Mouse (Mus musculus): ENCODE measurements around the gene Dll4. TPM values are rescaled to one million over a fixed set of nuclear protein-coding genes. Genes with fewer than 3 reads are reported as not detected.

Gene Dll4
- total and polyA plus RNA-seq, 3 experiments = 0.18 TPM; not detected in 2

DNA sequence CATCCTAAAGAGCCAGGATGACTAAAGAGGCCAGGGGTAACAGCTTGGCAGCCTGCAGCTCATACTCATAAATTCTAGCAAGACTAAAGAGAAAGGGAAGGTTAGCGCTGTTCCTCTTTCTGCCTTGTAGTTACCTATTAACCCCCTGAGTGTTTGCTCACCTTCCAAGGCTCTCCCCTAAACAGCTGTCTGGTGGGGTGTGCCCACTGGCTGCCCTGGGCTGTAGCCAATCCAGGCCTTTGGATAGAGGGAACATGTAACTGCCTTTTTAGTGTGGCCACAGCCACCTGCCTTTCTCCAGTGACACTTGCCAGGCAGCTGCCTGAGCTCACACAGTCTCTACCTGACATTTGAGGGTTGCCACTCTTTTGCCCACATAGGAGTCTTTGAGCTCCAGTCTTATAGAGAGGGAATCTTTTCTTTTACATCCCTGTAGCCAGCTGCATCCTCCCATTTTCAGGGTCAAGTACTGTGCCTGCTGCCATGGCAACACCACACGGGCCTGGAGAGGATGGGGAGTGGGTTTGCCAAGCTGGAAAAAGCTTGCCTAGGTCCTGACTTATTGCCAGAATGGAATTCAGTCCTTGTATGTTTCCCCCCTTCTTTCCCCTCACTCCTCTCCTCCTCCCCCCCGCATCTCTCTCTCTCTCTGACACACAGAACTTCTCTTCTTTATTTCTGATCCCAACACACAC, 3.7 kb downstream of the Dll4 start:
- H3K9ac ChIP-seq (ENCODE audit: control insufficient read depth, low read depth, low read length, poor library complexity, severe bottlenecking) = no peak overlapping the region
- H3K27me3 ChIP-seq (ENCODE audit: control insufficient read depth in 1 of 2, insufficient read depth in 2 of 2, low read length in 2 of 2) = peaks cover 12 to 20% of the 10 kb centered on the region in 2 experiments
- H3K9me3 ChIP-seq (replicated peaks; ENCODE audit: insufficient read depth, low read length) = no peaks in the 10 kb centered on the region
- no peak overlapping the region for H3K27ac ChIP-seq (ENCODE audit: control insufficient read depth, low read depth, low read length)
- TF ChIP-seq TBP (IDR thresholded peaks at IDR 0.05; ENCODE audit: low read depth, low read length) (no peak), ZC3H11A (IDR thresholded peaks at IDR 0.05; ENCODE audit: low read depth, low read length) (no peak), MYB (IDR thresholded peaks at IDR 0.05; ENCODE audit: low read depth, low read length) (no peak), TCF12 (IDR thresholded peaks at IDR 0.05; ENCODE audit: low read depth, low read length) (no peak), SIN3A (IDR thresholded peaks at IDR 0.05; ENCODE audit: low read length) (no peak), RCOR1 (IDR thresholded peaks at IDR 0.05; ENCODE audit: low read depth, low read length) (no peak)
- DNase-seq (ENCODE audit: low read depth, low spot score) = no peak
- H3K4me3 ChIP-seq (ENCODE audit: control insufficient read depth in 1 of 2, insufficient read depth in 1 of 2, low read depth in 2 of 2, low read length in 2 of 2) = no peak overlapping the region
- H3K79me2 ChIP-seq (ENCODE audit: control insufficient read depth, insufficient read depth, low read length, poor library complexity) = no peaks in the 10 kb centered on the region
- peaks cover 0 to 10% of the 10 kb centered on the region in 2 experiments; a peak in 3 of 4 replicates for H3K4me1 ChIP-seq (ENCODE audit: control insufficient read depth in 1 of 2, insufficient read depth in 2 of 2, low read length in 2 of 2)
- H3K36me3 ChIP-seq (ENCODE audit: control insufficient read depth in 1 of 2, insufficient read depth in 2 of 2, low read length in 2 of 2) = no peaks in the 10 kb centered on the region

GRCm38 (mm10) chr2:119330795-119331194, 5.2 kb downstream of the Dll4 start:
- Histone ChIP-seq H3K27ac (ENCODE audit: control insufficient read depth, low read depth, low read length) (no peak overlapping the region), H3K9me3 (replicated peaks; ENCODE audit: insufficient read depth, low read length) (no peaks in the 10 kb centered on the region), H3K9ac (ENCODE audit: control insufficient read depth, low read depth, low read length, poor library complexity, severe bottlenecking) (no peak overlapping the region), H3K36me3 (ENCODE audit: control insufficient read depth in 1 of 2, insufficient read depth in 2 of 2, low read length in 2 of 2) (peaks cover 0 to 2% of the 10 kb centered on the region in 2 experiments; a peak in 1 of 4 replicates), H3K27me3 (ENCODE audit: control insufficient read depth in 1 of 2, insufficient read depth in 2 of 2, low read length in 2 of 2) (peaks cover 8 to 12% of the 10 kb centered on the region in 2 experiments), H3K4me3 (ENCODE audit: control insufficient read depth in 1 of 2, insufficient read depth in 1 of 2, low read depth in 2 of 2, low read length in 2 of 2) (no peak overlapping the region), H3K4me1 (ENCODE audit: control insufficient read depth in 1 of 2, insufficient read depth in 2 of 2, low read length in 2 of 2) (peaks cover 0 to 3% of the 10 kb centered on the region in 2 experiments; a peak in 3 of 4 replicates), H3K79me2 (ENCODE audit: control insufficient read depth, insufficient read depth, low read length, poor library complexity) (no peaks in the 10 kb centered on the region)
- DNase-seq (ENCODE audit: low read depth, low spot score) = no peak
- no peak for TF ChIP-seq TAL1 (IDR thresholded peaks at IDR 0.05; ENCODE audit: low read length)
- TF ChIP-seq E2F4 (IDR thresholded peaks at IDR 0.05; ENCODE audit: borderline replicate concordance, low read depth, low read length) = no peak
- TF ChIP-seq MYB (IDR thresholded peaks at IDR 0.05; ENCODE audit: low read depth, low read length) = no peak

GRCm38 (mm10) chr2:119332177-119332661, 6.6 kb downstream of the Dll4 start:
- H3K9me3 ChIP-seq (replicated peaks; ENCODE audit: insufficient read depth, low read length) = no peaks in the 10 kb centered on the region
- peaks cover 2 to 6% of the 10 kb centered on the region in 2 experiments; a peak in 2 of 4 replicates for H3K27me3 ChIP-seq (ENCODE audit: control insufficient read depth in 1 of 2, insufficient read depth in 2 of 2, low read length in 2 of 2)
- H3K4me3 ChIP-seq (ENCODE audit: control insufficient read depth in 1 of 2, insufficient read depth in 1 of 2, low read depth in 2 of 2, low read length in 2 of 2) = no peak overlapping the region
- no peak for DNase-seq (ENCODE audit: low read depth, low spot score)
- no peaks in the 10 kb centered on the region for H3K79me2 ChIP-seq (ENCODE audit: control insufficient read depth, insufficient read depth, low read length, poor library complexity)
- TF ChIP-seq UBTF (IDR thresholded peaks at IDR 0.05; ENCODE audit: borderline replicate concordance, insufficient read depth, low read depth, low read length) (no peak), MYB (IDR thresholded peaks at IDR 0.05; ENCODE audit: low read depth, low read length) (no peak), ETS1 (IDR thresholded peaks at IDR 0.05; ENCODE audit: low read depth, low read length) (no peak)
- H3K4me1 ChIP-seq (ENCODE audit: control insufficient read depth in 1 of 2, insufficient read depth in 2 of 2, low read length in 2 of 2) = peaks cover 0 to 7% of the 10 kb centered on the region in 2 experiments; a peak in 3 of 4 replicates
- H3K9ac ChIP-seq (ENCODE audit: control insufficient read depth, low read depth, low read length, poor library complexity, severe bottlenecking) = no peak overlapping the region
- H3K36me3 ChIP-seq (ENCODE audit: control insufficient read depth in 1 of 2, insufficient read depth in 2 of 2, low read length in 2 of 2) = peaks cover 0 to 4% of the 10 kb centered on the region in 2 experiments; a peak in 2 of 4 replicates
- no peak overlapping the region for H3K27ac ChIP-seq (ENCODE audit: control insufficient read depth, low read depth, low read length)

Data from MEL (cell line).